Mouse (Mus musculus) intestine, embryonic 14.5 days (tissue): ENCODE data around the gene Col20a1. TPM values are rescaled to one million over a fixed set of nuclear protein-coding genes. Genes with fewer than 3 reads are reported as not detected.

Source experiments
- ATAC-seq: fragments of 200-750 bp; cut with Nextera tagmentation; replicated peaks from 2 replicates; pipeline ENCODE4 v1.8.0; 2017; ENCODE audit warnings: low read depth, moderate number of reproducible peaks, moderate TSS enrichment, moderate library complexity; ENCODE audit not compliant: low FRiP score, low TSS enrichment
- DNase-seq: peaks from one replicate; pipeline ENCODE4 v3.0.0-alpha.2; 2018; ENCODE audit warnings: low spot score
- H3K27ac ChIP-seq: fragments of 300-500 bp; sonication (generic); 2 replicates; pipeline ENCODE4 v1.5.1; 2014; ENCODE audit warnings: low read depth, mild to moderate bottlenecking, control low read depth
- H3K27me3 ChIP-seq: fragments of 300-500 bp; sonication (generic); replicated peaks from 2 replicates; pipeline ENCODE4 v1.6.1; 2014; ENCODE audit warnings: low read length, control low read depth; ENCODE audit not compliant: control insufficient read depth, insufficient read depth
- H3K36me3 ChIP-seq: fragments of 300-500 bp; sonication (generic); 2 replicates; pipeline ENCODE4 v1.6.1; 2014; ENCODE audit warnings: low read length, control low read depth; ENCODE audit not compliant: control insufficient read depth, insufficient read depth
- H3K4me1 ChIP-seq: fragments of 300-500 bp; sonication (generic); replicated peaks from 2 replicates; pipeline ENCODE4 v1.6.1; 2014; ENCODE audit warnings: low read length, control low read depth, mixed read lengths; ENCODE audit not compliant: control insufficient read depth, insufficient read depth
- H3K4me2 ChIP-seq: fragments of 300-500 bp; sonication (generic); 2 replicates; pipeline ENCODE4 v1.6.1; 2014; ENCODE audit warnings: low read length
- H3K4me3 ChIP-seq: fragments of 300-500 bp; sonication (generic); 2 replicates; pipeline ENCODE4 v1.5.1; 2014; ENCODE audit warnings: low read depth, low read length, control low read depth, mixed read lengths
- H3K9ac ChIP-seq: fragments of 300-500 bp; sonication (generic); 2 replicates; pipeline ENCODE4 v1.6.1; 2014; ENCODE audit warnings: mild to moderate bottlenecking, low read length
- H3K9me3 ChIP-seq: fragments of 300-500 bp; sonication (generic); 2 replicates; pipeline ENCODE4 v1.6.1; 2016; ENCODE audit warnings: low read length, control low read depth; ENCODE audit not compliant: control insufficient read depth
- WGBS: fragments of 180-500 bp; shearing (Covaris S2); extraction: QIAGEN DNeasy Blood & Tissue Kit; methylation state at CpG from one replicate; pipeline ENCODE4 v1.1.7; 2014; 5-methylcytosine and 5-hydroxymethylcytosine counted together
- polyA plus RNA-seq: library from polyadenylated mRNA; unstranded; fragments of >200 nt; fragmentation: Nextera tagmentation; extraction: Ambion mirVana; gene quantifications from 2 replicates; pipeline ENCODE4 v1.2.1, GENCODE M21; 2014

Gene Col20a1
- polyA plus RNA-seq, 1 experiment from 2014 or later, result 0.24 TPM

DNA sequence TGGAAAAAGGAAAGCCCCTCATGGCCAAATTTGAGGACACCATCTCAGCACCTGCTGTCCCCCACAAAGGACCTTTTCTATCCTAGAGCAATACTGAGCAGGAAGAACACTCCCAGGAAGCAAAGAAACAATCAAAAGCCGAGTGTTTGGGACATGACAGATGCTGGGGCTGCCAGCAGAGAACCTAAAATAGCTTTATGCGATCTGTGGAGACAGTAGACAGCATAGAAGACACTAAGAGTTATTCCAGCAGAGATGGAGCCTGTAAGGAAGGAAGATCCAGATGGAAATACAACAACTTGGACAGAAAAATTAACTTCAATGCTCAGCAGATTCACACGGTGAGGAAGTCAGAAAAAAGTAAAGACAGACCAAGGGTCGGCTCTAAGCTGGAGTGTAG lies 79.5 kb downstream of the Col20a1 start:
- Histone ChIP-seq H3K9me3 (no peaks in the 10 kb centered on the region), H3K4me3 (no peak overlapping the region), H3K4me1 (no peaks in the 10 kb centered on the region), H3K9ac (no peak overlapping the region), H3K27ac (no peak overlapping the region), H3K4me2 (no peak overlapping the region), H3K36me3 (no peaks in the 10 kb centered on the region), H3K27me3 (peaks cover 5% of the 10 kb centered on the region; the same call in 1 of the 2 replicates)
- ATAC-seq, result no peak
- WGBS, result 32% methylated on average over 4 of the region's 4 CpGs
- DNase-seq, result no peak

Other genes with a start within 250 kb of the Col20a1 start
- not detected in 2 replicates for gene Bhlhe23, start 209.6 kb upstream of the Col20a1 start, polyA plus RNA-seq
- gene Ythdf1, start 65.6 kb upstream of the Col20a1 start, polyA plus RNA-seq, result 42.0 and 61.0 TPM in 2 replicates
- gene Birc7, start 57.5 kb upstream of the Col20a1 start, polyA plus RNA-seq, result 0.26 TPM in 1 of 2 replicates, not detected in the other
- 51.0 and 53.3 TPM in 2 replicates for gene Nkain4, start 31.8 kb upstream of the Col20a1 start, polyA plus RNA-seq
- 77.0 and 78.6 TPM in 2 replicates for gene Arfgap1, start 19.3 kb upstream of the Col20a1 start, polyA plus RNA-seq
- 2.0 and 2.1 TPM in 2 replicates for gene Chrna4, start 57.0 kb downstream of the Col20a1 start, polyA plus RNA-seq
- gene Kcnq2, start 148.8 kb downstream of the Col20a1 start, polyA plus RNA-seq, result 2.0 and 2.4 TPM in 2 replicates
- 0.32 and 0.36 TPM in 2 replicates for gene Eef1a2, start 170.5 kb downstream of the Col20a1 start, polyA plus RNA-seq
- gene Ppdpf, start 200.7 kb downstream of the Col20a1 start, polyA plus RNA-seq, result 350 and 369 TPM in 2 replicates
- gene Ptk6, start 216.3 kb downstream of the Col20a1 start, polyA plus RNA-seq, result not detected in 2 replicates
- 0.09 TPM in 1 of 2 replicates, not detected in the other for gene Srms, start 226.7 kb downstream of the Col20a1 start, polyA plus RNA-seq
- not detected in 2 replicates for gene Fndc11, start 233.5 kb downstream of the Col20a1 start, polyA plus RNA-seq